Mouse (Mus musculus) CH12.LX (cell line): ENCODE measurements around the gene Prkca.

Experiments
- EP300 ChIP-seq: IDR thresholded peaks from 2 replicates; pipeline ENCODE4 v1.6.1; 2011; ENCODE audit warnings: low read length, improper control_type of control experiment
- MEF2A ChIP-seq: IDR thresholded peaks from 2 replicates; pipeline ENCODE4 v1.6.1; 2014; ENCODE audit warnings: low read depth, mild to moderate bottlenecking, inconsistent platforms, low read length, improper control_type of control experiment, borderline replicate concordance
- POLR2A ChIP-seq: IDR thresholded peaks from 2 replicates; pipeline ENCODE4 v1.6.1; 2011; ENCODE audit warnings: low read depth, mild to moderate bottlenecking, improper control_type of control experiment, low read length
- RAD21 ChIP-seq: IDR thresholded peaks from 2 replicates; pipeline ENCODE4 v1.6.1; 2011; ENCODE audit warnings: low read depth, mild to moderate bottlenecking, low read length, improper control_type of control experiment, moderate library complexity
- SIN3A ChIP-seq: IDR thresholded peaks from 2 replicates; pipeline ENCODE4 v1.6.1; 2012; ENCODE audit warnings: low read length, improper control_type of control experiment, inconsistent platforms
- ZKSCAN1 ChIP-seq: IDR thresholded peaks from 2 replicates; pipeline ENCODE4 v1.6.1; 2012; ENCODE audit warnings: low read depth, inconsistent platforms, low read length, improper control_type of control experiment, borderline replicate concordance

DNA sequence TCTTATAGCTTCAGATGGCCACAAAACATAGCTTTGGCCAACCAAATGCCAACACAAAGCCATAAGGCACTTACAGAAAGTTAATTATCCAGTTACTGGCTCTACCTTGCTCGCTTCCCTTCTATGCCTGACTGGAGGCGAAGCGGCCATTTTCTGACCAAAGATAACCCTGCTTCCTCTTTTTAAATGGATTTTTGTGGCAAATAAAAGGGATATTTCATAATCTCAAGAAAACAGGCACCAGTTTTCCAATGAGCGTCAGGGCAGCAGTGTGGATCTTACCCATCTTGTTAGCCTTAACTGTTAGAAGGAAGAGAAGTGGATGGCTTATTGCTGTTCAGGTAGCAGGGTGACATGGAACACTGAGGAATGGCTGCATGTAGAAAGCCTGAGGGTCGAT, 264.3 kb downstream of the Prkca start:
- no peak for TF ChIP-seq SIN3A
- no peak for TF ChIP-seq MEF2A
- no peak for TF ChIP-seq POLR2A
- TF ChIP-seq EP300: no peak
- TF ChIP-seq RAD21: no peak
- no peak for TF ChIP-seq ZKSCAN1
